Mouse (Mus musculus): ENCODE results near the gene Smco3.
"Not testable (repeated sequence)": the region's sequence is repeated elsewhere in the genome, so short reads cannot be mapped to it uniquely, and the experiment has no call there.

Gene Smco3

DNA sequence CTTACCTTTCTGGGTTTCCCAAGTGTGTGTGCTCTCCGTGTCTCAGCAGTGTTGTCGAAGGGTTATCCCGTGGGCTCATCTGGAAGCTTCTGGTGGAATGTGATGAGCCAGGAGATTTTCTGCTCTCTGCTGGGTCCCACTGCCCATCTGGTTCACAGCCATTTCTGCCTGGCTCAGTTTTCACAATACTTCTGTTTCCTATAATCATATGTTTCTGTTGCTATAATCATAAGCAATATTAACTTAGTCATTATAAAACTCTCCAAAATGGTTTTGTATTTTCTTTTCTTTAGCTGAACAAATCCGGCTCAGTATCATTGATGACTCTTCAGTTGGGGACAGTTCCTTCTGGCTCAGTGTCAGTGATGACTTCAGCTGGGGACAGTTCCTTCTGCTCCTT is at the start of gene Smco3:
Gene Smco3, minus strand, starts transcription at position 101 of the 400 bp plus-strand sequence.
- in situ Hi-C loops (cut with MboI; ENCODE audit: unreplicated experiment in 2 of 2), result loop anchor here (25.0 kb wide), 2 partner anchors 902 to 1598 kb away; partner anchors contain the start of gene Strap (in 2 of the 2)

DNA sequence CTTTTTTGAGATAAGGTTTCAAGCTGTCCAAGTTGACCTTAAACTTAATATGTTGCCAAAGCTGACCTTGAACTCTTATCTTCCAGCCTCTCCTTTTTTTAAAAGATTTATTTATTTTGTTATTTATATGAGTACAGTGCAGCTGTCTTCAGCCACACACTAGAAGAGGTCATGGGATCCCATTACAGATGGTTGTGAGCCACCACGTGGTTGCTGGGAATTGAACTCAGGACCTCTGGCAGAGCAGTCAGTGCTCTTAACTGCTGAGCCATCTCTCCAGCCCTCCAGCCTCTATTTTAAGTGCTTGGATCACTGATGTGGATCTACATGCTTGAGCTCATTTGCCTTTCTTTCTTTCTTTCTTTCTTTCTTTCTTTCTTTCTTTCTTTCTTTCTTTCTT is 49.5 kb upstream of the Smco3 start:
- in situ Hi-C loops (cut with MboI; ENCODE audit: unreplicated experiment in 2 of 2), result not testable (repeated sequence)

DNA sequence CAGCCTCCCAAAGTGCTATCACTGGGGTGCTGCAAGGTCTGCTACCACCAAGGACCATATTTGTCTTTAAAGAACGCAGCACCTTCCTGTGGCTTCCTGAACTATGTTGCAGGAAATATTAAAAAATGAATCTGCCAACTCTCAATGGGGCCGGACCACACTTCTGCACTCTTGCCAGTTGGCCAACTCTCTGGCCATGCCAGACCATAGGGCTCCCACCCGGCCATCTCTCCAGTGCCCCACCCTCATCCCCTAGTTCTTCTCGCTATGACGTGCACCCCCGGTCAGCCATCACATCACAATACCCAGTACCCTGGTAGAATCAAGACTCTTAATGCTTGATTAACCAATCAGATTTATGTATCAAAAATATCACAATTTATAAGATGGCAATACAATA is 48.7 kb upstream of the Smco3 start:
- in situ Hi-C loops (cut with MboI; ENCODE audit: unreplicated experiment in 2 of 2), result no loop called here

- in situ Hi-C loops (cut with MboI; ENCODE audit: unreplicated experiment in 2 of 2), result no loop called here
Observed at GRCm38 (mm10) chr6:136883431-136883915, 48.2 kb upstream of the Smco3 start.

DNA sequence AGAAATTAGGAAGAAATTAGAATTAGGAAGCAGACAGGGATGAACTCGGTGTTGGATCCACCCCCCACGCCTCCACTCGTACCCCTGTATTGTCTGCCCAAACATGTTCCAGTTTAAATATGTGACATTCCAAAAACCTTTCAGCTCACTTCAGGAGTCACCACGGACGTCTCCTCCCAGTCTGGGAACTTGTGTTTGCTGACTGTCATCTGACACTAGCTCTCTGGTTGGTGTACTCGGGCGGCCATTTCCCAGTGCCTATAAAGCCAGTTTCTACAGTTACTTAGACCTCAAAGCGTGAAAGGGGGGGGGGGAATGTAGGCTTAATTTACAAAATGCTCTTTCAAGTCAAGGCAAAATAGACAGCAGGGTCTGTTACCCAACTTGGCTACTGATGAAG is 46.4 kb upstream of the Smco3 start:
- in situ Hi-C loops (cut with MboI; ENCODE audit: unreplicated experiment in 2 of 2), result no loop called here

- in situ Hi-C loops (cut with MboI; ENCODE audit: unreplicated experiment in 2 of 2), result no loop called here
Observed at GRCm38 (mm10) chr6:136875670-136876069, 40.4 kb upstream of the Smco3 start, which contains the start of gene Mgp. Mgp (minus strand) TSS chr6:136875823.

DNA sequence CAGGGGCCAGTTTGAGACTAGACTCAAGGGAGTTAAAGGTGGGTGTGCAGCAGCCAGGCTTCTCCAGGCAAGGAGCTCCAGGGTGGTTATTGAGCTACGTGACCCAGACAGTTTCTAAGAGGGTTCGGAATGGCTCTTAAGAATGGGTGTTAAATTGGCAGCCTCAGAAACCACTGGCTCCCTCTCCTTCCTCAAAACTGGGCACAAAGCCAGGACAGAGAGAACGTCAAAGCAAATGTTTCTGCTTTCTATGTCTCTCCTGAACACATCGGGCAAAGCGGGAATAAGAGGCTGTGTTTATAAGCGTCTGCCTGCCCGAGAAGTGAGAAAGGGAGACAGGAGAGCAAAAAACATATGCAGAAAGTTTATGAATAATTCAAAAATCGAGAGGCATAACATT is 39.3 kb upstream of the Smco3 start:
- in situ Hi-C loops (cut with MboI; ENCODE audit: unreplicated experiment in 2 of 2), result loop anchor here in 1 of 2 experiments (25.0 kb wide), 1 partner anchor 313 kb away; no protein-coding TSS in a partner anchor

- in situ Hi-C loops (cut with MboI; ENCODE audit: unreplicated experiment in 2 of 2), result loop anchor here in 1 of 2 experiments (25.0 kb wide), 1 partner anchor 318 kb away; no protein-coding TSS in a partner anchor
Observed at GRCm38 (mm10) chr6:136868921-136869320, 33.7 kb upstream of the Smco3 start.

DNA sequence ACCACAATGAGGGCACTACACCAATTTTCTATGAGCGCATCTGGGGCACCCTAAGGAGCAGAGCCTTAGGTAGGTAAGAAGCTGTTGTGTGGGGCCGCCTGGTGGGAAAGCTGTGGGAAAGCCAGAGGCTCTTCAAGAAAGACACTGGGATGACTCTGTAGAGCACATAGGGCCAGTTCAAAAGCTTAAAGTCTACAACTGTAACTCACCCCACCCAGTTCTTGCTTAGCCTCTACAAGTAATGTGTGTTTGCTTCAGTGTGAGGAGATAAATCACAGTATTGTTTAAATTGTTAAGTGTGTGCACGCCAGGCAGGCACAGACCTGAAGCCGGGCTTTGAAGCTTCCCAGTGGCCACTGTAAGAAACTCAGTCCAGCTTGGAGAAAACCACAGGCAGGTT is 30.9 kb upstream of the Smco3 start:
- in situ Hi-C loops (cut with MboI; ENCODE audit: unreplicated experiment in 2 of 2), result loop anchor here in 1 of 2 experiments (25.0 kb wide), 1 partner anchor 321 kb away; no protein-coding TSS in a partner anchor

DNA sequence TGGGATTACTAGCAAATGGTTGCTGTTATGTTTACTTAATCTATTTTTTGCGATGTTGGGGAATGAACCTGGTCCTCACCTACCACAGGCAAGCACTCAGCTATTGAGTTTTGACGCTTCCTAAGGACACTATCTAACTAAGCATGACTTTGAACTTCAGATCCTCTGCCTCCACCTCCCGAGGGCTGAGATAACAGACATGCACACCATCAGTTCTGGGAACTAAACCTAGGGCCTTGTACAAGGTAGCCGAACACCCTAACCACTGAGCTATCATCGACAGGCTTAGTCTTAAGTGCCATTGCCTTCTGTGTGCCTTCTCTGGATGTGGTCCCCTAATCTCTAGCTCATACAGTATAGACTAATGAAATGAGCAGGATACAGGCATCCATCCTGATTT is 30.1 kb upstream of the Smco3 start:
- in situ Hi-C loops (cut with MboI; ENCODE audit: unreplicated experiment in 2 of 2), result loop anchor here in 1 of 2 experiments (25.0 kb wide), 1 partner anchor 322 kb away; no protein-coding TSS in a partner anchor

- in situ Hi-C loops (cut with MboI; ENCODE audit: unreplicated experiment in 2 of 2), result loop anchor here (5.0 to 25.0 kb wide), 4 partner anchors 51 to 326 kb away; no protein-coding TSS in a partner anchor
Observed at GRCm38 (mm10) chr6:136861020-136861419, 25.8 kb upstream of the Smco3 start.

DNA sequence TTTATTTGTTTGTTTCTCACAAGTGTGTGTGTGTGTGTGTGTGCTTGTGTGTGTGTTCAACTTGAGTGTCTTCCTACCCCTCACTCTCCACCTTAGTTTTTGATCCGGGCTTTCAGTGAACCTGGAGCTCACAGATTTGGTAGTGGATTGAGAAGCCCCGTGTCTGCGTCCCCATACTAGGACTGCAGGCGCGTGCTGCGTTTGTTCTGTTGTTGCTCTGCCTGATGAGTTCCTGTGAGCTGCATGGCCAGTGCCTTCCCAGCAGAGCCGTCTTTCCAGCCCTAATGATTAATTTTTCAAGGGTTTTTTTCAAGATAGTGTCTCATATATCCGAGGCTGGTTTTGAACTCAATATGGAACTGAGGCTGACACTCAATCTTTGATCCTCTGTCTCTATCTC is 23.2 kb upstream of the Smco3 start:
- in situ Hi-C loops (cut with MboI; ENCODE audit: unreplicated experiment in 2 of 2), result loop anchor here in 1 of 2 experiments (5.0 to 25.0 kb wide), 2 partner anchors 74 to 329 kb away; no protein-coding TSS in a partner anchor

GRCm38 (mm10) chr6:136857873-136858260 is 22.6 kb upstream of the Smco3 start:
- in situ Hi-C loops (cut with MboI; ENCODE audit: unreplicated experiment in 2 of 2), result loop anchor here in 1 of 2 experiments (5.0 to 25.0 kb wide), 2 partner anchors 74 to 329 kb away; no protein-coding TSS in a partner anchor

- in situ Hi-C loops (cut with MboI; ENCODE audit: unreplicated experiment in 2 of 2), result loop anchor here in 1 of 2 experiments (5.0 to 25.0 kb wide), 2 partner anchors 75 to 330 kb away; no protein-coding TSS in a partner anchor
Observed at GRCm38 (mm10) chr6:136857186-136857872, 22.1 kb upstream of the Smco3 start, which contains the start of gene Art4. Art4 (minus strand) TSS chr6:136857733.

GRCm38 (mm10) chr6:136856071-136856636 is 20.9 kb upstream of the Smco3 start:
- in situ Hi-C loops (cut with MboI; ENCODE audit: unreplicated experiment in 2 of 2), result loop anchor here in 1 of 2 experiments (5.0 to 25.0 kb wide), 2 partner anchors 76 to 331 kb away; no protein-coding TSS in a partner anchor

- in situ Hi-C loops (cut with MboI; ENCODE audit: unreplicated experiment in 2 of 2), result loop anchor here in 1 of 2 experiments (5.0 to 25.0 kb wide), 2 partner anchors 77 to 332 kb away; no protein-coding TSS in a partner anchor
Observed at GRCm38 (mm10) chr6:136855183-136855582, 19.9 kb upstream of the Smco3 start.

DNA sequence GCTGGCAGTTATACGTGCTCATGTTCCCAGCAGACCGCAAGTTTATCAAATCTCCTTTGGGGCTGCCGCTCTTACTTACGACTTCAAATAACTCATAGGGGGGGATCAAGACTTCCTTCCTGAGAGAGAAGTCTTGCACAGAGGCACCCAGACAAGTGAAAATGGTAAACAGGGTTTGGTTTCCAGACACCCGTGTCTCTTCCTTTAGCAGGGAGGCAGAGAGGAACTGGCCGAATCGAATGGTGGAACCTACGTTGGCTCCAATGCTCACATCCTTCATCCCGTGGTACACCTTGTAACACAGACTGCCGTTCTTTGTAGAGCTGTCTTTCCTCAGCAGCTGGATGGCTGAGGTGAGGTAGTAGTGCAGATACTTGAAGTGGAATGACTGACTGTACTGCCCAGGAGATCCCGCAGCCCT is 19.1 kb upstream of the Smco3 start:
- in situ Hi-C loops (cut with MboI; ENCODE audit: unreplicated experiment in 2 of 2), result loop anchor here in 1 of 2 experiments (25.0 kb wide), 1 partner anchor 333 kb away; no protein-coding TSS in a partner anchor

DNA sequence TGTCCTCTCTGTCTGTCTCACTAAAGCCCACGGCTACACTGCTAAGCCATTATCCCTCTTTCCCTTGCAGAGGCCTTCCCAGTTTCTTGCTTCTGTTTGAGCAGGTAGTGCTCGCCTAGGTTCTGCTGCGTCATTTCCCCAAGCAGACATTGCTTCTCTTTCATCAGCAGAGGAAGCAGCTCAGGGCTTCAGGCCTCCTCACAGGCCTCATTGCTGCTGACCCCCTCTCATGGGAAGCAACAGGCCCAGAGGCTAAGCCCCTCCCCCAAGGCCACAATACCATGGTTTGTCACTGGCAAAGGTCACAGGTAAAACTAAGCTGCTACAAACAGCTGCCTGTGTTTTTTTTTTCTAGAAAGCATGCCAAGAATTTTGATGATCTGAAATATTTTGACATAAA is 17.5 kb upstream of the Smco3 start:
- in situ Hi-C loops (cut with MboI; ENCODE audit: unreplicated experiment in 2 of 2), result loop anchor here in 1 of 2 experiments (25.0 kb wide), 1 partner anchor 335 kb away; no protein-coding TSS in a partner anchor

GRCm38 (mm10) chr6:136852348-136852747 is 17.1 kb upstream of the Smco3 start:
- in situ Hi-C loops (cut with MboI; ENCODE audit: unreplicated experiment in 2 of 2), result loop anchor here in 1 of 2 experiments (25.0 kb wide), 1 partner anchor 335 kb away; no protein-coding TSS in a partner anchor

- in situ Hi-C loops (cut with MboI; ENCODE audit: unreplicated experiment in 2 of 2), result loop anchor here in 1 of 2 experiments (25.0 kb wide), 1 partner anchor 337 kb away; no protein-coding TSS in a partner anchor
Observed at GRCm38 (mm10) chr6:136850267-136850666, 15.0 kb upstream of the Smco3 start.
